Mouse (Mus musculus) C2C12 (cell line): ENCODE data around the gene Sephs1.

Source experiments
- CEBPB ChIP-seq: IDR thresholded peaks from one replicate; pipeline ENCODE4 v1.6.1; 2011; ENCODE audit warnings: low read depth, mild to moderate bottlenecking, control low read depth, moderate library complexity
- CTCF ChIP-seq: IDR thresholded peaks from one replicate; pipeline ENCODE4 v1.5.1; 2011; ENCODE audit not compliant: control insufficient read depth, insufficient read depth, insufficient read length
- FOSL1 ChIP-seq: IDR thresholded peaks from one replicate; pipeline ENCODE4 v1.8.0; 2011; ENCODE audit warnings: mild to moderate bottlenecking, low read length; ENCODE audit not compliant: poor library complexity, insufficient read depth, severe bottlenecking
- MAX ChIP-seq: IDR thresholded peaks from one replicate; pipeline ENCODE4 v1.6.1; 2011; ENCODE audit warnings: mild to moderate bottlenecking, control low read depth
- MYOD1 ChIP-seq: IDR thresholded peaks from one replicate; pipeline ENCODE4 v1.6.1; 2011; ENCODE audit warnings: low read depth; ENCODE audit not compliant: control insufficient read depth, insufficient read length
- USF1 ChIP-seq: IDR thresholded peaks from one replicate; pipeline ENCODE4 v1.6.1; 2011; ENCODE audit warnings: low read depth, mild to moderate bottlenecking, control low read depth, moderate library complexity

- no peak for TF ChIP-seq CTCF
- TF ChIP-seq USF1: no peak
- no peak for TF ChIP-seq MAX
- no peak for TF ChIP-seq MYOD1
- TF ChIP-seq CEBPB: no peak
- no peak for TF ChIP-seq FOSL1
These were observed 24.2 kb upstream of the Sephs1 start for GRCm38 (mm10) chr2:4857186-4857585.
